Mouse (Mus musculus): ENCODE data around the gene Notch1.

DNA sequence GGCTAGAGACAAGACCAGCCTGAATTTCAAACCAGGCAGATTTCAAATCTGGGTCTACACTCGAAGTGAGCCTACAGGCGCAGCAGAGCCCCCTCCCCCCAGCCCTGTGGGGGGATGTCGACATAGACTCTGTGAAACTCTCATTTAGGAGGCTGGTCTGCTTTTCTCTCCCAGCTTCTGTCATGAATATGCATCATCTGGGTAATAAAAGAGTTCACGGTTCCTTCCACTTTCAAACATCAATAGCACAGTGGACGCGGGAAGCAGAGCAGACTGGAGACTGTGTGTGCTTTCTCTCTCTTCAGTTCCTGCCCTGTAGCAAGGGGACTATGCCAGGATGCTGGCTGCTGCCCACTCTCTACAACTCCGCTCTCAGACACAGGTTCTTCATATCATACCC lies 30.8 kb downstream of the Notch1 start:
- TF ChIP-seq CTCF (IDR thresholded peaks at IDR 0.05; ENCODE audit: borderline replicate concordance, insufficient read depth, low read length) (no peak), POLR2A (IDR thresholded peaks at IDR 0.05; ENCODE audit: low read depth, low read length) (no peak)
